Mouse (Mus musculus) liver, adult 2 months (tissue): ENCODE results near the gene Tbx6.

ENCODE experiments used
- CTCF ChIP-seq: fragments of 200-500 bp; IDR thresholded peaks from 2 replicates; pipeline ENCODE4 v1.5.1; 2011; ENCODE audit warnings: low read depth, low read length, control low read depth
- POLR2A ChIP-seq: fragments of 200-500 bp; IDR thresholded peaks from 2 replicates; pipeline ENCODE4 v1.6.1; 2011; ENCODE audit warnings: low read length, control low read depth; ENCODE audit not compliant: insufficient read depth; ENCODE audit errors: extremely low read depth

DNA sequence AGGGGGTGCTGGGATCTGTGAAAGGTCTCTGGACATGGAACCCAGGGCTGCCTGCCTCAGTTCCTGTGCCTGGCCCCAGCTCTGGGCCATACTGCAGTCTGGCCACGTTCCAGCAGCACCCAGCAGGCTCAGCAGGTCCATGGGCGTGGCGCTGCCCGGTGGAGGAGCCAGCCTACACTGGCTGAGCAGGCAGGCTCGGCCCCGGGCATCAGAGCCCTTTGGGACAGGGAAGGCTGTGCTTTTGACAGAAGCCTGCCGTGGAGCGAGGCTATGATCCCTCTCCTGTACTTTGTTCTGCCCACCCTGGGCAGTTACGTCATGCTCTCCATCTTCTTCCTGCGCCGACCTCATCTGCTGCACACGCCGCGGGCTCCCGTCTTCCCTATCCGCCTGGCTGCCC is 15.1 kb upstream of the Tbx6 start, which contains the start of gene Gdpd3:
- TF ChIP-seq CTCF (no peak), POLR2A (no peak)
